Mouse (Mus musculus): ENCODE measurements at regions not wholly inside any gene's neighbourhood (a gene's known extent, or its start where the extent isn't known, plus 50 kb on each side); places are given as distances from the start of the nearest gene placed in this dataset.

DNA sequence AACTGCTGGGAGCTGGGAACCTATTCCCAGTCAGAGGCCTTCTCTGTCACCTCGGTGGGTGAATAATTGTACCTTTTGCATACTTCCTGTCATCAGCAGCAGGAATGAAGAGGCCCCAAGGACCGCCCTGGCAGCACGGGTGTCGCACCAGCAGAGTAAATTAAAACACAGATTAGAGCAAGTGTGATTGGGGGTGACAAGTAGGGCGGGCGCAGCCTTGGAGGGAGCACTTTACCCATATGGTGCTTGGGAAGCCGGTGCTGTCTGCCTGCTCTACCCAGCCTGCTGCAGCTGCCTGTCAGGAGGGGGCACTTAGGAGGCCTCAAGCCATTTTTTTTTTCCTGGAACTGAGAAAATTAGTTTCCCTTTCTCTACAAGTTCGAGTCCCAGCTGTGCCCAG is 264.6 kb upstream of the Irx3 start:
- TF ChIP-seq CTCF (IDR thresholded peaks at IDR 0.05; ENCODE audit: borderline replicate concordance, extremely low read depth, insufficient read depth, insufficient read length) (no peak), POLR2A (IDR thresholded peaks at IDR 0.05; ENCODE audit: borderline replicate concordance, extremely low read depth, insufficient read depth, insufficient read length, poor library complexity, severe bottlenecking) (no peak)

Data from brain, embryonic 14.5 days (tissue).